14 mouse cellular contexts compared by ENCODE assay signal in genomic region chr8:122667854-122668253, GRCm38 (mm10). TPM values are rescaled to one million over a fixed set of nuclear protein-coding genes. Genes with fewer than 3 reads are reported as not detected.
DNase-seq lines count a peak whose midpoint lies in the region; ATAC-seq and TF ChIP-seq lines count a peak whose summit lies in the region.
"Had no signal": no experiment of that assay in that cellular context is flagged by ENCODE, and none has a peak within 500 bp of the region (broad histone marks: within the 10 kb centered on the region; RNA-seq: fewer than 3 reads in every experiment).

No protein-coding gene starts in this region.

- H3K27me3 ChIP-seq in forebrain, embryonic 14.5 days (replicated peaks; ENCODE audit: control insufficient read depth, insufficient read depth, low read length): no peaks in the 10 kb centered on the region; the same call in 1 of the 2 replicates
- H3K27me3 ChIP-seq in forebrain, embryonic 13.5 days: peaks cover 43% of the 10 kb centered on the region
- peaks cover 42% of the 10 kb centered on the region for H3K27me3 ChIP-seq in liver, embryonic 12.5 days (replicated peaks)
- H3K27me3 ChIP-seq in liver, embryonic 11.5 days (replicated peaks; ENCODE audit: control insufficient read depth, insufficient read depth, low read length): no peaks in the 10 kb centered on the region
- H3K27me3 ChIP-seq in myocyte (ENCODE audit: control insufficient read depth, insufficient read depth, insufficient read length): peaks cover 45% of the 10 kb centered on the region

- intact Hi-C loops in heart, postnatal 36 days (cut with DNase I): no loop called here

- no peak overlapping the region for H3K4me3 ChIP-seq in forebrain, embryonic 14.5 days (ENCODE audit: low read depth, low read length)
- no peak overlapping the region for H3K4me3 ChIP-seq in forebrain, embryonic 13.5 days
- H3K4me3 ChIP-seq in liver, embryonic 12.5 days: no peak overlapping the region
- H3K4me3 ChIP-seq in liver, embryonic 11.5 days (ENCODE audit: low read depth, low read length): no peak overlapping the region
- no peak overlapping the region for H3K4me3 ChIP-seq in myocyte
- H3K4me3 ChIP-seq: embryonic facial prominence, embryonic 10.5 days; liver, embryonic 15.5 days had no signal

- no peak overlapping the region for H3ac ChIP-seq in myocyte (ENCODE audit: control insufficient read depth, insufficient read length)

- no peak for TF ChIP-seq POLR2A in myocyte (IDR thresholded peaks at IDR 0.05; ENCODE audit: insufficient read length, low read depth)

- H3K4me1 ChIP-seq in forebrain, embryonic 14.5 days (ENCODE audit: control insufficient read depth, insufficient read depth, low read length): peaks cover 40% of the 10 kb centered on the region
- H3K4me1 ChIP-seq in forebrain, embryonic 13.5 days: peaks cover 82% of the 10 kb centered on the region
- H3K4me1 ChIP-seq in liver, embryonic 12.5 days: peaks cover 75% of the 10 kb centered on the region
- peaks cover 43% of the 10 kb centered on the region for H3K4me1 ChIP-seq in liver, embryonic 11.5 days (replicated peaks; ENCODE audit: control insufficient read depth, insufficient read depth, low read length)

- WGBS in forebrain, embryonic 14.5 days: 62% methylated on average over 11 of the region's 11 CpGs
- WGBS in forebrain, embryonic 13.5 days: 75% methylated on average over 11 of the region's 11 CpGs
- WGBS in liver, embryonic 12.5 days (ENCODE audit: insufficient replicate concordance): 82% methylated on average over 11 of the region's 11 CpGs
- WGBS in liver, embryonic 11.5 days: 73% methylated on average over 11 of the region's 11 CpGs

- no peaks in the 10 kb centered on the region for H3K36me3 ChIP-seq in forebrain, embryonic 14.5 days (ENCODE audit: control insufficient read depth, insufficient read depth, low read length)
- no peaks in the 10 kb centered on the region for H3K36me3 ChIP-seq in forebrain, embryonic 13.5 days (ENCODE audit: poor library complexity, severe bottlenecking)
- peaks cover 59% of the 10 kb centered on the region for H3K36me3 ChIP-seq in liver, embryonic 12.5 days
- H3K36me3 ChIP-seq in liver, embryonic 11.5 days (ENCODE audit: control insufficient read depth, insufficient read depth, low read length): no peaks in the 10 kb centered on the region; the same call in 1 of the 2 replicates
- H3K36me3 ChIP-seq in myocyte (ENCODE audit: control insufficient read depth, insufficient read depth): no peaks in the 10 kb centered on the region
- H3K36me3 ChIP-seq: embryonic facial prominence, embryonic 10.5 days; liver, embryonic 15.5 days had no signal

- DNase-seq in forebrain, embryonic 14.5 days (ENCODE audit: low spot score): peak; percentile 28
- no peak for DNase-seq in liver, embryonic 11.5 days (ENCODE audit: low spot score)
- peak; percentile 48 for DNase-seq in kidney, adult 9 months
- no peak for DNase-seq in ovary, postnatal 14 days (ENCODE audit: low spot score)
- no peak for DNase-seq in heart, postnatal 36 days

- no peak overlapping the region for H3K9ac ChIP-seq in forebrain, embryonic 14.5 days (ENCODE audit: low read length)
- H3K9ac ChIP-seq in forebrain, embryonic 13.5 days: no peak overlapping the region
- H3K9ac ChIP-seq in liver, embryonic 12.5 days: no peak overlapping the region
- no peak overlapping the region for H3K9ac ChIP-seq in liver, embryonic 11.5 days (ENCODE audit: low read depth, low read length)
- H3K9ac ChIP-seq: liver, embryonic 15.5 days had no signal

- no peak overlapping the region for H3K4me2 ChIP-seq in forebrain, embryonic 14.5 days (ENCODE audit: low read length)
- no peak overlapping the region for H3K4me2 ChIP-seq in forebrain, embryonic 13.5 days
- peak overlapping the region; percentile 64 for H3K4me2 ChIP-seq in liver, embryonic 12.5 days
- H3K4me2 ChIP-seq in liver, embryonic 11.5 days: no peak overlapping the region
- H3K4me2 ChIP-seq in myocyte (ENCODE audit: low read depth): no peak overlapping the region

- H3K27ac ChIP-seq in forebrain, embryonic 14.5 days (ENCODE audit: low read depth, low read length): peak overlapping the region; percentile 11; the same call in 1 of the 2 replicates
- no peak overlapping the region for H3K27ac ChIP-seq in forebrain, embryonic 13.5 days
- H3K27ac ChIP-seq in liver, embryonic 12.5 days: no peak overlapping the region
- H3K27ac ChIP-seq in liver, embryonic 11.5 days (ENCODE audit: low read depth, low read length): no peak overlapping the region

- H3K9me3 ChIP-seq in forebrain, embryonic 14.5 days (replicated peaks; ENCODE audit: control insufficient read depth, low read length): no peaks in the 10 kb centered on the region
- H3K9me3 ChIP-seq in forebrain, embryonic 13.5 days (replicated peaks): no peaks in the 10 kb centered on the region
- H3K9me3 ChIP-seq in liver, embryonic 12.5 days (replicated peaks): no peaks in the 10 kb centered on the region
- no peaks in the 10 kb centered on the region for H3K9me3 ChIP-seq in liver, embryonic 11.5 days (ENCODE audit: control insufficient read depth, low read length)
- H3K9me3 ChIP-seq: embryonic facial prominence, embryonic 10.5 days; liver, embryonic 15.5 days had no signal

- H3K79me2 ChIP-seq in myocyte (ENCODE audit: control insufficient read depth, insufficient read depth): no peaks in the 10 kb centered on the region

- no peak for ATAC-seq in forebrain, embryonic 14.5 days
- ATAC-seq in forebrain, embryonic 13.5 days: no peak
- ATAC-seq in liver, embryonic 12.5 days: no peak
- no peak for ATAC-seq in liver, embryonic 11.5 days (replicated peaks; ENCODE audit: low FRiP score)
- ATAC-seq: intestine, postnatal 0 days had no signal

TF ChIP-seq in myocyte, 11 proteins besides CTCF, POLR2A, EP300 and RAD21:
- TF ChIP-seq MYOG (IDR thresholded peaks at IDR 0.05; ENCODE audit: control insufficient read depth in 1 of 3, insufficient read depth in 1 of 3, insufficient read length in 2 of 3, low read depth in 2 of 3) (peak in 1 of 3 experiments; percentile 58), REST (IDR thresholded peaks at IDR 0.05; ENCODE audit: insufficient read depth, insufficient read length) (no peak), MYOD1 (IDR thresholded peaks at IDR 0.05; ENCODE audit: control insufficient read depth in 1 of 3, insufficient read length in 2 of 3, low read depth in 2 of 3) (peak in 2 of 3 experiments; percentile 63 to 73), CEBPB (IDR thresholded peaks at IDR 0.05; ENCODE audit: insufficient read depth, poor library complexity, severe bottlenecking) (no peak), TCF12 (IDR thresholded peaks at IDR 0.05; ENCODE audit: insufficient read depth, poor library complexity, severe bottlenecking) (no peak), TCF3 (IDR thresholded peaks at IDR 0.05; ENCODE audit: insufficient read length, low read depth) (peak; percentile 9), SRF (IDR thresholded peaks at IDR 0.05; ENCODE audit: control insufficient read depth, insufficient read length, low read depth) (no peak)

RNA-seq across cellular contexts. Expression of gene Cbfa2t3, which starts 31.1 kb away (rescaled TPM):
- 10.4 and 11.5 TPM in 2 replicates for polyA plus RNA-seq in forebrain, embryonic 14.5 days (2014; fragmentation: Nextera tagmentation; extraction: Ambion mirVana)
- 12.4 and 13.9 TPM in 2 replicates for polyA plus RNA-seq in forebrain, embryonic 13.5 days (2015; fragmentation: Nextera tagmentation; extraction: Ambion mirVana)
- 7.7 and 8.0 TPM in 2 replicates for polyA plus RNA-seq in liver, embryonic 12.5 days (2016; fragmentation: Nextera tagmentation; extraction: Ambion mirVana)
- 13.8 and 14.4 TPM in 2 replicates for polyA plus RNA-seq in liver, embryonic 11.5 days (2014; fragmentation: Nextera tagmentation; extraction: Ambion mirVana)
- 29.5 TPM for polyA plus RNA-seq in myocyte (2012; fragmentation: generic; extraction: Trizol)
- total RNA-seq in heart, postnatal 36 days (2021): 10 to 100 TPM; 19.7 to 23.0 TPM

RNA-seq across cellular contexts. Expression of gene Pabpn1l, which starts 45.3 kb away (rescaled TPM):
- not detected in 2 replicates for polyA plus RNA-seq in forebrain, embryonic 14.5 days (2014; fragmentation: Nextera tagmentation; extraction: Ambion mirVana)
- polyA plus RNA-seq in forebrain, embryonic 13.5 days (2015; fragmentation: Nextera tagmentation; extraction: Ambion mirVana): not detected in 2 replicates
- polyA plus RNA-seq in liver, embryonic 12.5 days (2016; fragmentation: Nextera tagmentation; extraction: Ambion mirVana): not detected in 2 replicates
- not detected in 2 replicates for polyA plus RNA-seq in liver, embryonic 11.5 days (2014; fragmentation: Nextera tagmentation; extraction: Ambion mirVana)
- 0.55 TPM for polyA plus RNA-seq in myocyte (2012; fragmentation: generic; extraction: Trizol)
- not detected for total RNA-seq in heart, postnatal 36 days (2021)
- total RNA-seq: heart, postnatal 10 days; megakaryocyte-erythroid progenitor cell, adult 5-6 weeks had no signal
- polyA plus RNA-seq: embryonic facial prominence, embryonic 10.5 days; intestine, postnatal 0 days; liver, embryonic 15.5 days; neural tube, embryonic 14.5 days had no signal

RNA-seq across cellular contexts. Expression of gene Trappc2l, which starts 56.4 kb away (rescaled TPM):
- polyA plus RNA-seq in forebrain, embryonic 14.5 days (2014; fragmentation: Nextera tagmentation; extraction: Ambion mirVana): 111 and 150 TPM in 2 replicates
- 69.3 and 79.6 TPM in 2 replicates for polyA plus RNA-seq in forebrain, embryonic 13.5 days (2015; fragmentation: Nextera tagmentation; extraction: Ambion mirVana)
- polyA plus RNA-seq in liver, embryonic 12.5 days (2016; fragmentation: Nextera tagmentation; extraction: Ambion mirVana): 27.2 and 30.0 TPM in 2 replicates
- 40.3 and 44.6 TPM in 2 replicates for polyA plus RNA-seq in liver, embryonic 11.5 days (2014; fragmentation: Nextera tagmentation; extraction: Ambion mirVana)
- 95.7 TPM for polyA plus RNA-seq in myocyte (2012; fragmentation: generic; extraction: Trizol)
- 10 to 100 TPM; 65.8 to 67.9 TPM for total RNA-seq in heart, postnatal 36 days (2021)

RNA-seq across cellular contexts. Expression of gene Galns, which starts 56.6 kb away (rescaled TPM):
- 3.5 and 4.3 TPM in 2 replicates for polyA plus RNA-seq in forebrain, embryonic 14.5 days (2014; fragmentation: Nextera tagmentation; extraction: Ambion mirVana)
- 3.0 and 3.2 TPM in 2 replicates for polyA plus RNA-seq in forebrain, embryonic 13.5 days (2015; fragmentation: Nextera tagmentation; extraction: Ambion mirVana)
- 4.6 TPM in 2 replicates for polyA plus RNA-seq in liver, embryonic 12.5 days (2016; fragmentation: Nextera tagmentation; extraction: Ambion mirVana)
- 6.5 and 6.6 TPM in 2 replicates for polyA plus RNA-seq in liver, embryonic 11.5 days (2014; fragmentation: Nextera tagmentation; extraction: Ambion mirVana)
- polyA plus RNA-seq in myocyte (2012; fragmentation: generic; extraction: Trizol): 17.6 TPM
- 1 to 10 TPM; 3.1 to 3.5 TPM for total RNA-seq in heart, postnatal 36 days (2021)

Comparison
In these comparisons a context has a peak if more than half of its experiments do, and no peak if none do; other contexts are left out.
1. DNase-seq: peak in forebrain, embryonic 14.5 days (single experiment) and kidney, adult 9 months (single experiment); none in liver, embryonic 11.5 days (single experiment), ovary, postnatal 14 days (single experiment) and heart, postnatal 36 days (0 of 2).